Mouse (Mus musculus): Measurements from ENCODE around the gene Ap2s1. TPM values are rescaled to one million over a fixed set of nuclear protein-coding genes. Genes with fewer than 3 reads are reported as not detected.
A peak's percentile ranks its signal among the peaks of the same experiment; 100 is the strongest.

The Ap2s1 gene
- total RNA-seq, 2 experiments from 2014 or later = 80.9 to 87.9 TPM

GRCm38 (mm10) chr7:16745373-16745772 lies 7.2 kb downstream of the Ap2s1 start:
- DNase-seq (ENCODE audit: low spot score) = no peak
- intact Hi-C loops (cut with DNase I) = loop anchor here (10.0 kb wide), 1 partner anchor 149 kb away; the partner anchor contains the start of gene Gng8

- intact Hi-C loops (cut with DNase I) = loop anchor here (2.0 to 10.0 kb wide), 3 partner anchors 35 to 149 kb away; partner anchors contain the start of genes Gng8 and Slc1a5
- no peak for DNase-seq (ENCODE audit: low spot score)
Observed at GRCm38 (mm10) chr7:16746093-16746492, 7.9 kb downstream of the Ap2s1 start.

- intact Hi-C loops (cut with DNase I) = loop anchor here (2.0 to 10.0 kb wide), 3 partner anchors 33 to 147 kb away; partner anchors contain the start of genes Gng8 and Slc1a5
- DNase-seq (ENCODE audit: low spot score) = no peak
Observed at GRCm38 (mm10) chr7:16747656-16748055, 9.4 kb downstream of the Ap2s1 start.

GRCm38 (mm10) chr7:16752016-16752415 lies 13.8 kb downstream of the Ap2s1 start:
- no peak for DNase-seq (ENCODE audit: low spot score)
- intact Hi-C loops (cut with DNase I) = no loop called here

- intact Hi-C loops (cut with DNase I) = no loop called here
- peak; percentile 43 for DNase-seq (ENCODE audit: low spot score)
Observed at GRCm38 (mm10) chr7:16755362-16756017, 17.3 kb downstream of the Ap2s1 start.

- intact Hi-C loops (cut with DNase I) = no loop called here
Observed at GRCm38 (mm10) chr7:16758872-16759574, 20.8 kb downstream of the Ap2s1 start.

GRCm38 (mm10) chr7:16760292-16760691 lies 22.1 kb downstream of the Ap2s1 start:
- intact Hi-C loops (cut with DNase I) = loop anchor here (2.0 kb wide), 1 partner anchor 23 kb away; no protein-coding TSS in a partner anchor

More at GRCm38 (mm10) chr7:16758872-16759574, 20.8 kb downstream of the Ap2s1 start:
- DNase-seq (ENCODE audit: low spot score) = no peak

GRCm38 (mm10) chr7:16761005-16761481 lies 22.8 kb downstream of the Ap2s1 start:
- intact Hi-C loops (cut with DNase I) = loop anchor here (2.0 kb wide), 1 partner anchor 22 kb away; no protein-coding TSS in a partner anchor
- DNase-seq (ENCODE audit: low spot score) = peak; percentile 81

More at GRCm38 (mm10) chr7:16760292-16760691, 22.1 kb downstream of the Ap2s1 start:
- DNase-seq (ENCODE audit: low spot score) = peak; percentile 60

GRCm38 (mm10) chr7:16761630-16762029 lies 23.4 kb downstream of the Ap2s1 start:
- intact Hi-C loops (cut with DNase I) = loop anchor here (2.0 kb wide), 1 partner anchor 21 kb away; no protein-coding TSS in a partner anchor
- no peak for DNase-seq (ENCODE audit: low spot score)

GRCm38 (mm10) chr7:16763463-16764218 lies 25.4 kb downstream of the Ap2s1 start:
- intact Hi-C loops (cut with DNase I) = no loop called here
- DNase-seq (ENCODE audit: low spot score) = peak; percentile 57

- DNase-seq (ENCODE audit: low spot score) = no peak
- intact Hi-C loops (cut with DNase I) = no loop called here
Observed at GRCm38 (mm10) chr7:16766443-16766842, 28.2 kb downstream of the Ap2s1 start.

- no peak for DNase-seq (ENCODE audit: low spot score)
- intact Hi-C loops (cut with DNase I) = no loop called here
Observed at GRCm38 (mm10) chr7:16775888-16776287, 37.7 kb downstream of the Ap2s1 start.

- intact Hi-C loops (cut with DNase I) = loop anchor here (2.0 kb wide), 1 partner anchor 33 kb away; no protein-coding TSS in a partner anchor
- DNase-seq (ENCODE audit: low spot score) = peak; percentile 73
Observed at GRCm38 (mm10) chr7:16780076-16780475, 41.9 kb downstream of the Ap2s1 start.

- DNase-seq (ENCODE audit: low spot score) = peak; percentile 88
- intact Hi-C loops (cut with DNase I) = loop anchor here (2.0 kb wide), 1 partner anchor 34 kb away; no protein-coding TSS in a partner anchor
Observed at GRCm38 (mm10) chr7:16780825-16781554, 42.8 kb downstream of the Ap2s1 start, which contains the start of gene Slc1a5. TSS of gene Slc1a5 (plus strand) at chr7:16781340.

GRCm38 (mm10) chr7:16781555-16781815 lies 43.3 kb downstream of the Ap2s1 start:
- intact Hi-C loops (cut with DNase I) = loop anchor here (2.0 kb wide), 1 partner anchor 35 kb away; no protein-coding TSS in a partner anchor

GRCm38 (mm10) chr7:16781816-16782554 lies 43.8 kb downstream of the Ap2s1 start:
- intact Hi-C loops (cut with DNase I) = loop anchor here (2.0 kb wide), 2 partner anchors 21 to 35 kb away; no protein-coding TSS in a partner anchor
- no peak for DNase-seq (ENCODE audit: low spot score)

More at GRCm38 (mm10) chr7:16781555-16781815, 43.3 kb downstream of the Ap2s1 start:
- no peak for DNase-seq (ENCODE audit: low spot score)

GRCm38 (mm10) chr7:16782555-16783125 lies 44.4 kb downstream of the Ap2s1 start:
- DNase-seq (ENCODE audit: low spot score) = no peak
- intact Hi-C loops (cut with DNase I) = loop anchor here (2.0 kb wide), 1 partner anchor 22 kb away; no protein-coding TSS in a partner anchor

- intact Hi-C loops (cut with DNase I) = loop anchor here (2.0 kb wide), 1 partner anchor 22 kb away; no protein-coding TSS in a partner anchor
- no peak for DNase-seq (ENCODE audit: low spot score)
Observed at GRCm38 (mm10) chr7:16783224-16783688, 45.0 kb downstream of the Ap2s1 start.

Data from heart, postnatal 25 days (tissue).